Mouse (Mus musculus) heart, embryonic 15.5 days (tissue): ENCODE data around the gene Cdhr5. TPM values are rescaled to one million over a fixed set of nuclear protein-coding genes. Genes with fewer than 3 reads are reported as not detected.
A peak's percentile ranks its signal among the peaks of the same experiment; 100 is the strongest.

Source experiments
- ATAC-seq: fragments of 200-750 bp; cut with Nextera tagmentation; replicated peaks from 2 replicates; pipeline ENCODE4 v1.8.0; 2017; ENCODE audit warnings: low read depth, moderate TSS enrichment; ENCODE audit not compliant: insufficient number of reproducible peaks, insufficient read depth, low FRiP score
- H3K27ac ChIP-seq: fragments of 300-500 bp; sonication (generic); 2 replicates; pipeline ENCODE4 v1.5.1; 2015; ENCODE audit warnings: mild to moderate bottlenecking, inconsistent platforms
- H3K27me3 ChIP-seq: fragments of 300-500 bp; sonication (generic); 2 replicates; pipeline ENCODE4 v1.6.1; 2015; ENCODE audit warnings: inconsistent platforms
- H3K36me3 ChIP-seq: fragments of 300-500 bp; sonication (generic); 2 replicates; pipeline ENCODE4 v1.6.1; 2015; ENCODE audit warnings: mild to moderate bottlenecking, inconsistent platforms
- H3K4me1 ChIP-seq: fragments of 300-500 bp; sonication (generic); replicated peaks from 2 replicates; pipeline ENCODE4 v1.6.1; 2015; ENCODE audit warnings: inconsistent platforms
- H3K4me2 ChIP-seq: fragments of 300-500 bp; sonication (generic); 2 replicates; pipeline ENCODE4 v1.6.1; 2015; ENCODE audit warnings: inconsistent platforms, mild to moderate bottlenecking, moderate library complexity
- H3K4me3 ChIP-seq: fragments of 300-500 bp; sonication (generic); 2 replicates; pipeline ENCODE4 v1.5.1; 2015; ENCODE audit warnings: mild to moderate bottlenecking, inconsistent platforms
- H3K9ac ChIP-seq: fragments of 300-500 bp; sonication (generic); 2 replicates; pipeline ENCODE4 v1.6.1; 2015; ENCODE audit warnings: mild to moderate bottlenecking, inconsistent platforms
- H3K9me3 ChIP-seq: fragments of 300-500 bp; sonication (generic); replicated peaks from 2 replicates; pipeline ENCODE4 v1.6.1; 2016; ENCODE audit warnings: inconsistent platforms
- WGBS: fragments of 180-500 bp; shearing (Covaris S2); methylation state at CpG from one replicate; pipeline ENCODE4 v1.1.7; 2015; ENCODE audit warnings: mixed read lengths; 5-methylcytosine and 5-hydroxymethylcytosine counted together
- polyA plus RNA-seq: library from polyadenylated mRNA; unstranded; fragments of >200 nt; fragmentation: Nextera tagmentation; extraction: Ambion mirVana; gene quantifications from 2 replicates; pipeline ENCODE4 v1.2.1, GENCODE M21; 2015

Cdhr5 gene
- polyA plus RNA-seq, 1 experiment from 2014 or later, result 0.05 TPM

DNA sequence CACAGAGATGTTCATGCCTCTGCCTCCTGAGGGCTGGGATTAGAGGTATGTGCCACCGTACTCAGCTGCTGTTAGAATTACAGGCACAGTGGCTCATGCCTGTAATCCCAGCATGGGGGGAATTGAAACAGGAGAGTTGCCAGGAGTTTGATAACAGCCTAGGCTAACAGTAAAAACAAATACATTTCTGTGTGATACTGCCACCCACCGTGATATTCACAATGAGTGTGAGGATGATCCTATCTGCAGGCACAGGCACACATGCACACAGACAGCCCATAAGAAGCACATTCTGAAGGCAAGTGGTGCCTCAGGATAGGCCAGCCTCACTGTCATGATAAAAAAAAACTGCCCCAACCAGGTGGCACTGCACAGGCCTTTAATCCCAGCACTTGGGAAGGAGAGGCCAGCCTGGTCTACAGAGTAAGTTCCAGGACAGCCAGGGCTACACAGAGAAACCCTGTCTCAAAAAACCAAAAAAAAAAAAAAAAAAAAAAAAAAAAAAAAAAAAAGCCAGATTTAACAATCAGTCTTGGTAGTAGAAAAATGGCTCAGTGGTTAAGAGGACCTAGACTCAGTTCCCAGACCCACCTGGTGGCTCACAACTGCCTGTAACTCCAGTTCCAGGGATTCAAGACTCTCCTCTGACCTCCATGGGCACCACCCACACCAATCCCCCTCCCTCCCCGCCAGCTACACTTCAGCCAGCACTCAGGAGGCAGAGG lies 21.5 kb upstream of the Cdhr5 start:
- Histone ChIP-seq H3K4me1 (peaks cover 18% of the 10 kb centered on the region), H3K9ac (no peak overlapping the region), H3K27ac (no peak overlapping the region), H3K4me3 (no peak overlapping the region), H3K36me3 (peaks cover 35% of the 10 kb centered on the region), H3K4me2 (no peak overlapping the region), H3K27me3 (peaks cover 30% of the 10 kb centered on the region), H3K9me3 (no peaks in the 10 kb centered on the region)
- no peak for ATAC-seq
- WGBS, result 74% methylated on average over 3 of the region's 3 CpGs

DNA sequence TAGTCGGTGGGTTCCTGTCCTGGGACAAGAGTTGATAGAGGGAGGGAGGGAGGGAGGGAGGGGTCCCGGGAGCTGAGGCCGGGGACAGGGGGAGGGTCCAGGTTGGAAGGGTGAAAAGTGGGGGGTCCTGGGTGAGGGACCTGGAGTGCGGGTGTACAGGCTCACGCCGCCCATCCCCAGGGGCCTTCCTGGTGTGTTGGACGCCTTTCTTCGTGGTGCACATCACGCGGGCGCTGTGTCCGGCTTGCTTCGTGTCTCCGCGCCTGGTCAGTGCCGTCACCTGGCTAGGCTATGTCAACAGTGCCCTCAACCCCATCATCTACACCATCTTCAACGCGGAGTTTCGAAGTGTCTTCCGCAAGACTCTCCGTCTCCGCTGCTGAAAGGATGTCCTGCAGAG lies 17.9 kb upstream of the Cdhr5 start:
- H3K4me2 ChIP-seq, result peak overlapping the region; percentile 72
- H3K9ac ChIP-seq, result no peak overlapping the region
- peak overlapping the region; percentile 42 for H3K4me3 ChIP-seq
- 2% methylated on average over 18 of the region's 22 CpGs for WGBS
- peaks cover 28% of the 10 kb centered on the region for H3K4me1 ChIP-seq
- H3K9me3 ChIP-seq, result no peaks in the 10 kb centered on the region
- no peak for ATAC-seq
- no peak overlapping the region for H3K27ac ChIP-seq
- H3K27me3 ChIP-seq, result peaks cover 56% of the 10 kb centered on the region
- 0 out of 2 replicates have a peak, but pooled peaks cover 3% of the 10 kb centered on the region for H3K36me3 ChIP-seq

DNA sequence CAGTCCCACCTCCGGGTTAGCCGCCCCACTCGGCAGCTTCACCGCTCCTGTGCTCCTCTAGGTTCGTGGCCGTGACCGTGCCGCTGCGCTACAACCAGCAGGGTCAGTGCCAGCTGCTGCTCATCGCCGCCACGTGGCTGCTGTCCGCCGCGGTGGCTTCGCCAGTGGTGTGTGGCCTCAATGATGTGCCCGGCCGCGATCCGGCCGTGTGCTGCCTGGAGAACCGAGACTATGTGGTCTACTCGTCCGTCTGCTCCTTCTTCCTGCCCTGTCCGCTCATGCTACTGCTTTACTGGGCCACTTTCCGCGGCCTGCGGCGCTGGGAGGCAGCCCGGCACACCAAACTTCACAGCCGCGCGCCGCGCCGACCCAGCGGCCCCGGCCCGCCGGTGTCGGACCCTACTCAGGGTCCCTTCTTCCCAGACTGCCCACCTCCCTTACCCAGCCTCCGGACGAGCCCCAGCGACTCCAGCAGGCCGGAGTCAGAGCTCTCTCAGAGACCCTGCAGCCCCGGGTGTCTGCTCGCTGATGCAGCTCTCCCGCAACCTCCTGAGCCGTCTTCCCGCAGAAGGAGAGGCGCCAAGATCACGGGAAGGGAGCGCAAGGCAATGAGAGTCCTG lies 17.4 kb upstream of the Cdhr5 start:
- Histone ChIP-seq H3K9me3 (no peaks in the 10 kb centered on the region), H3K4me1 (peaks cover 28% of the 10 kb centered on the region), H3K27ac (no peak overlapping the region), H3K27me3 (peaks cover 56% of the 10 kb centered on the region), H3K36me3 (no peaks in the 10 kb centered on the region), H3K4me3 (peak overlapping the region; percentile 42), H3K4me2 (peak overlapping the region; percentile 72), H3K9ac (peak overlapping the region; percentile 20)
- 1% methylated on average over 51 of the region's 53 CpGs for WGBS
- 0 out of 2 replicates have a peak, but pooled peaks have one; percentile 27 for ATAC-seq

DNA sequence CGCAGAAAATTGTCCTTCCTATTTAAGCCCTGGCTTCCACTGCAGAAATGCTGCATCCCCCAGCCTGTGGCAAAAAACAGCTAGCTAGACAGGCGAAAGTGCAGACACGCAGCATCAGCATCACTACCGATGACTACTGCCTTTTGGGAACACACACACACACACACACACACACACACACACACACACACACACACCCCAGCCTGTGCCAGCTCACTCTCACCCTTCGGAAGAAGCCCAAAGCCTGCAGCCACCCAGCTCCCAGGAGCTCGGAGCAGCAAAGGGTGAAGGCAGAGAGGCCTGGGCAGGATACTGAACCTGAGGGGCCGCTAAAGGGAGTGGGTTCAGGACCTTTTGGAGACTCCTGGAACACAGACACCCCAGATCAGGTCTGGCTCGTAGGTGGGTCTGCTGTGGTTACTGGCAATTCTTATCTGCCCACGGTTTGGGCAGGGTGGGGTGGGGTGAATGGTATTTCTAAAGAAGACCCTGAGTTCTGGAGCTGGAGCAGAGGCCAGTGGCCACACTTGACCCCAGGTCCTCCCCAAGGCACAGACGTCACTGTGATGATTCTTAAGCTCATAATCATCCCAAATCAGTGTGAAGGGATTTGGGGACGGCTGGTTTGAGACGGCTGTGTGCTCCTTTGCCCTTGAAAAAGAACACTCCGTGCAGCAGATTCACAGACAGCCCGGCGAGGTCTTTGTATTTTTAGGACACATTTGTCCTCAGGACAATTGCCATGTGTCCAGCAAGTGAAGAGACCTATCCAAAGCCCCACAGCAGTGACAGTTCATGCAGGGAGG lies 16.2 kb upstream of the Cdhr5 start:
- no peak for ATAC-seq
- Histone ChIP-seq H3K4me3 (peak overlapping the region; percentile 51), H3K27me3 (peaks cover 56% of the 10 kb centered on the region), H3K4me1 (peaks cover 28% of the 10 kb centered on the region), H3K9me3 (no peaks in the 10 kb centered on the region), H3K4me2 (peak overlapping the region; percentile 83; the same call in 1 of the 2 replicates), H3K27ac (no peak overlapping the region), H3K36me3 (no peaks in the 10 kb centered on the region), H3K9ac (no peak overlapping the region)
- 38% methylated on average over 15 of the region's 15 CpGs for WGBS

DNA sequence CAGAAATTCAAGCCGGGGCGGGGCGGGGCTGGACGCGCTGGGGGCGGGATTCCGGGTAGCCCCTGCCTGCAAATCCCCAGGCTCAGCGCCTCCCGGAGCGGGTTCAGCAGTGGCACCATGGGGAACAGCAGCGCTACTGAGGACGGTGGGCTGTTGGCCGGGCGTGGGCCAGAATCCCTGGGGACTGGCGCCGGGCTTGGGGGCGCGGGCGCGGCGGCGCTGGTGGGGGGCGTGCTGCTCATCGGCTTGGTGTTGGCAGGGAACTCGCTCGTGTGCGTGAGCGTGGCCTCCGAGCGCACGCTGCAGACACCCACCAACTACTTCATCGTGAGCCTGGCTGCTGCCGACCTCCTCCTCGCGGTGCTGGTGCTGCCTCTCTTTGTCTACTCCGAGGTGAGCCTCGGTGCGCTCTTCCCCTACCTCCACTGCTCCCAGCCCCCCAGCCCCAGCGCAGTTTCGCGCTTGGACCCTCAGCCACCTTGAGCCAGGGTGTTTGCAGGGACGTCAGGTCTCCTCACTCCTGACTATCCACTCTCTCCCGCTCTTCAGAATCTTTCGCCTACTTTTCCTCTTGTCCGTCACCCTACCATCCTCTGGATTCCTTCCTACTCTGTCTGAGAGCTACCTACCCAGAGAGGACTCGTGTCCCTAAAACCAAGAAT lies 15.5 kb upstream of the Cdhr5 start, which contains the start of gene Drd4:
TSS of gene Drd4 (plus strand) at position 86 of the 662 bp plus-strand sequence.
- 3% methylated on average over 46 of the region's 46 CpGs for WGBS
- peaks cover 56% of the 10 kb centered on the region for H3K27me3 ChIP-seq
- no peak; the same call in 1 of the 2 replicates for ATAC-seq

GRCm38 (mm10) chr7:141288042-141288441 lies 11.5 kb upstream of the Cdhr5 start:
- H3K4me3 ChIP-seq, result no peak overlapping the region
- H3K4me1 ChIP-seq, result peaks cover 10% of the 10 kb centered on the region
- no peaks in the 10 kb centered on the region for H3K36me3 ChIP-seq
- H3K27ac ChIP-seq, result no peak overlapping the region
- 63% methylated on average over 3 of the region's 3 CpGs for WGBS
- H3K27me3 ChIP-seq, result peaks cover 26% of the 10 kb centered on the region
- H3K9ac ChIP-seq, result no peak overlapping the region
- H3K4me2 ChIP-seq, result no peak overlapping the region
- ATAC-seq, result no peak
- no peaks in the 10 kb centered on the region for H3K9me3 ChIP-seq

More for the DNA sequence above, 15.5 kb upstream of the Cdhr5 start, which contains the start of gene Drd4:
- H3K4me3 ChIP-seq, result peak within 1 kb of the TSS; percentile 51
- peak within 1 kb of the TSS; percentile 47 for H3K9ac ChIP-seq
- no peak within 1 kb of the TSS for H3K27ac ChIP-seq
- no peaks in the 10 kb centered on the region for H3K36me3 ChIP-seq
- no peaks in the 10 kb centered on the region for H3K9me3 ChIP-seq
- peaks cover 28% of the 10 kb centered on the region for H3K4me1 ChIP-seq
- peak within 1 kb of the TSS; percentile 83 for H3K4me2 ChIP-seq

GRCm38 (mm10) chr7:141282756-141283155 lies 6.2 kb upstream of the Cdhr5 start:
- Histone ChIP-seq H3K4me1 (peaks cover 11% of the 10 kb centered on the region), H3K27ac (no peak overlapping the region), H3K4me2 (no peak overlapping the region), H3K9me3 (no peaks in the 10 kb centered on the region), H3K4me3 (no peak overlapping the region), H3K27me3 (peaks cover 20% of the 10 kb centered on the region), H3K9ac (no peak overlapping the region), H3K36me3 (no peaks in the 10 kb centered on the region)
- ATAC-seq, result no peak
- 74% methylated on average over 4 of the region's 4 CpGs for WGBS

DNA sequence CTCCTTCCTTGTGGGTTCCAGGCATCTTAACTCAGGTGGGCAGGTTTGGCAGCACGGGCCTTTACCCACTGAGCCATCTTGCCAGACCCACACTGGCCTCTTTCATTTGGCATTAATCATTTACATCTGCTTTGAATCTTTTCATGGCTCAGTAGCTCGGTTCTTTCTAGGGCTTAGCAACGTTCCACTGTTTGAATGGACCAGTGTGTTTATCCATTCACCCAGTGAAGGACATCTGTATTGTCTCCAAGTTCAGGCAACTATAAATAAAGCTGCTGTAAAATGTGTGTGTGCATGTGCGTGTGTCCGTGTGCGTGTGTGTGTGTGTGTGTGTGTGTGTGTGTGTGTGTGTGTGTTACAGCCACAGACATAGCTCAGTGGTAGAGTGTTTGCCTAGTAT lies 4.9 kb upstream of the Cdhr5 start:
- Histone ChIP-seq H3K27ac (no peak overlapping the region), H3K9me3 (no peaks in the 10 kb centered on the region), H3K27me3 (peaks cover 20% of the 10 kb centered on the region), H3K9ac (no peak overlapping the region), H3K4me2 (no peak overlapping the region), H3K36me3 (no peaks in the 10 kb centered on the region), H3K4me3 (no peak overlapping the region), H3K4me1 (peaks cover 11% of the 10 kb centered on the region)
- 74% methylated on average over 6 of the region's 6 CpGs for WGBS
- ATAC-seq, result no peak

DNA sequence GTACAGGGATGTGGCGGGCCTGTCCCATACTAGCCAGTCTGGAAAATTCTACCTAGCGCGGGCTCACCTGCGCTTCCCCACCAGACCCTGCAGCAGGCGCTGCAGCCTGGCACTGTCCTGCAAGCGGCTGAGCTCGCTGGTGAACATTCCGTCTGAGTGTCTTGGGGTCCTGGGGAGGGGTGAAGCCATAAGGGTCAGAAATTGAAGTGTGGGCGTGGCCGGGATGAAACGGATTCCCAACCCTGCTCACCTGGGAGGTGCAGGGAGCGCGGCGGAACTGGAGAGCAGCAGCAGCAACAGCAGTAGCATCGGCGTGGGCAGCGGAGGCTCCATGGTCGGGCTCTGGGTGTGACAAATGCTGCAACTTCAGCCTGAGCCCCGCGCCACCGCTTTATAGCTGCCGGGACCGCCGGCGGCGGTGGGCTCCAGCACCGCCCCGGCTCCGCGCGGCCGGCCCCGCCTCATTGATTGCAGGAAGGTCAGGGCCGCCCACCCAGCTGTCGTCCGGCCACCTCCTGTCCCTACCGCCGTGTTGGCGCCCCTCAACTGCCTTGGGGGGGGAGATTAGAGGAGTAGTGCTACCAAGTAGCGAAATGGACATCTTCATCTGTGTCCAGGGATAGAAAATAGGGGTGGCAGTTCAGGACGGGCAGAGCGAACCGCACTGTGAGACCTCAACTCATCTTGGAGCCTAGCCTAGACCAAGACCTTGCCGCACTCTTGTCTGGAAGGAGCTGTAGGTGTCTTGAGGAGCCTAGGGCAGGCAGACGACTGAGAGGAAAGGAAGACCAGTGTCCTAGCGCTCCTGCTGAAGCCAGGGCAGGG lies 2.4 kb upstream of the Cdhr5 start, which contains the start of gene Sct:
TSS of gene Sct (minus strand) at position 368 of the 825 bp plus-strand sequence.
- WGBS, result 3% methylated on average over 46 of the region's 46 CpGs
- ATAC-seq, result peak; percentile 30; the same call in 1 of the 2 replicates

More for the DNA sequence above, 2.4 kb upstream of the Cdhr5 start, which contains the start of gene Sct:
- Histone ChIP-seq H3K36me3 (no peaks in the 10 kb centered on the region), H3K27ac (no peak within 1 kb of the TSS), H3K9me3 (no peaks in the 10 kb centered on the region), H3K9ac (peak within 1 kb of the TSS; percentile 57), H3K27me3 (peaks cover 25% of the 10 kb centered on the region), H3K4me2 (peak within 1 kb of the TSS; percentile 97), H3K4me3 (peak within 1 kb of the TSS; percentile 52), H3K4me1 (peaks cover 11% of the 10 kb centered on the region)
